Mouse (Mus musculus) spleen, embryonic (tissue): Measurements from ENCODE around the gene Arhgef19.

ENCODE experiments used
- CTCF ChIA-PET: fragments of 350-600 bp; sonication (Branson Sonifier 250); formaldehyde crosslinking; loops from one replicate; lab custom pipeline; 2022; lab: Charles Lee

Gene Arhgef19

GRCm38 (mm10) chr4:141239388-141240125, at the start of gene Arhgef19:
TSS of gene Arhgef19 (plus strand) at chr4:141239499.
- CTCF ChIA-PET, result no interaction called here

GRCm38 (mm10) chr4:141191294-141191693, 48.0 kb upstream of the Arhgef19 start:
- CTCF ChIA-PET, result no interaction called here

- CTCF ChIA-PET, result interaction anchor here (0.6 kb wide), 1 partner anchor 568 kb away, joined by 3 read pairs; no protein-coding TSS in a partner anchor
These were observed 44.7 kb upstream of the Arhgef19 start for GRCm38 (mm10) chr4:141194553-141194952.

GRCm38 (mm10) chr4:141196981-141197685, 42.2 kb upstream of the Arhgef19 start:
- CTCF ChIA-PET, result no interaction called here

- CTCF ChIA-PET, result no interaction called here
These were observed 41.6 kb upstream of the Arhgef19 start for GRCm38 (mm10) chr4:141197686-141198035.

- CTCF ChIA-PET, result no interaction called here
These were observed 38.4 kb upstream of the Arhgef19 start for GRCm38 (mm10) chr4:141200906-141201305.

- CTCF ChIA-PET, result no interaction called here
These were observed 37.1 kb upstream of the Arhgef19 start for GRCm38 (mm10) chr4:141202192-141202591.

- CTCF ChIA-PET, result no interaction called here
These were observed 34.7 kb upstream of the Arhgef19 start for GRCm38 (mm10) chr4:141204580-141205061.

- CTCF ChIA-PET, result no interaction called here
These were observed 32.2 kb upstream of the Arhgef19 start for GRCm38 (mm10) chr4:141207081-141207480.

GRCm38 (mm10) chr4:141210524-141211219, 28.6 kb upstream of the Arhgef19 start:
- CTCF ChIA-PET, result no interaction called here

GRCm38 (mm10) chr4:141211646-141212045, 27.7 kb upstream of the Arhgef19 start:
- CTCF ChIA-PET, result no interaction called here

GRCm38 (mm10) chr4:141212892-141213291, 26.4 kb upstream of the Arhgef19 start:
- CTCF ChIA-PET, result no interaction called here

- CTCF ChIA-PET, result no interaction called here
These were observed 26.0 kb upstream of the Arhgef19 start for GRCm38 (mm10) chr4:141213342-141213741.

GRCm38 (mm10) chr4:141213770-141214336, 25.4 kb upstream of the Arhgef19 start, which contains the start of gene Rsg1:
TSS of gene Rsg1 (plus strand) at chr4:141213956.
- CTCF ChIA-PET, result no interaction called here

GRCm38 (mm10) chr4:141214337-141214851, 24.9 kb upstream of the Arhgef19 start:
- CTCF ChIA-PET, result interaction anchor here (0.7 kb wide), 1 partner anchor 28 kb away, joined by 3 read pairs; no protein-coding TSS in a partner anchor

GRCm38 (mm10) chr4:141219583-141220213, 19.6 kb upstream of the Arhgef19 start:
- CTCF ChIA-PET, result no interaction called here

GRCm38 (mm10) chr4:141221848-141222247, 17.5 kb upstream of the Arhgef19 start:
- CTCF ChIA-PET, result no interaction called here

GRCm38 (mm10) chr4:141222752-141223151, 16.5 kb upstream of the Arhgef19 start:
- CTCF ChIA-PET, result no interaction called here

GRCm38 (mm10) chr4:141228687-141229086, 10.6 kb upstream of the Arhgef19 start:
- CTCF ChIA-PET, result interaction anchor here (0.6 kb wide), 1 partner anchor 778 kb away, joined by 3 read pairs; no protein-coding TSS in a partner anchor

- CTCF ChIA-PET, result no interaction called here
These were observed 6.1 kb upstream of the Arhgef19 start for GRCm38 (mm10) chr4:141233196-141233595.

- CTCF ChIA-PET, result no interaction called here
These were observed 3.7 kb upstream of the Arhgef19 start for GRCm38 (mm10) chr4:141235537-141236111.
